Mouse (Mus musculus) hindbrain, embryonic 16.5 days (tissue): ENCODE results near the gene Nbeal1. TPM values are rescaled to one million over a fixed set of nuclear protein-coding genes. Genes with fewer than 3 reads are reported as not detected.
A peak's percentile ranks its signal among the peaks of the same experiment; 100 is the strongest.

ENCODE experiments used
- ATAC-seq: fragments of 200-750 bp; cut with Nextera tagmentation; 2 replicates; pipeline ENCODE4 v1.8.0; 2017; ENCODE audit warnings: moderate TSS enrichment, moderate library complexity
- H3K27ac ChIP-seq: fragments of 300-500 bp; sonication (generic); 2 replicates; pipeline ENCODE4 v1.5.1; 2014; ENCODE audit warnings: low read depth, mild to moderate bottlenecking, control low read depth, low read length, moderate library complexity
- H3K27me3 ChIP-seq: fragments of 300-500 bp; sonication (generic); replicated peaks from 2 replicates; pipeline ENCODE4 v1.6.1; 2014; ENCODE audit warnings: low read length; ENCODE audit not compliant: control insufficient read depth, insufficient read depth
- H3K36me3 ChIP-seq: fragments of 300-500 bp; sonication (generic); 2 replicates; pipeline ENCODE4 v1.6.1; 2014; ENCODE audit warnings: mild to moderate bottlenecking, low read length, moderate library complexity, mixed read lengths; ENCODE audit not compliant: control insufficient read depth, insufficient read depth
- H3K4me1 ChIP-seq: fragments of 300-500 bp; sonication (generic); 2 replicates; pipeline ENCODE4 v1.6.1; 2014; ENCODE audit warnings: low read depth, low read length; ENCODE audit not compliant: control insufficient read depth, insufficient read depth
- H3K4me2 ChIP-seq: fragments of 300-500 bp; sonication (generic); 2 replicates; pipeline ENCODE4 v1.6.1; 2014; ENCODE audit warnings: mild to moderate bottlenecking, low read length, control low read depth, moderate library complexity
- H3K4me3 ChIP-seq: fragments of 300-500 bp; sonication (generic); 2 replicates; pipeline ENCODE4 v1.5.1; 2014; ENCODE audit warnings: mild to moderate bottlenecking, low read length, control low read depth, moderate library complexity
- H3K9ac ChIP-seq: fragments of 300-500 bp; sonication (generic); 2 replicates; pipeline ENCODE4 v1.6.1; 2014; ENCODE audit warnings: low read depth, mild to moderate bottlenecking, control low read depth, low read length, moderate library complexity
- H3K9me3 ChIP-seq: fragments of 300-500 bp; sonication (generic); 2 replicates; pipeline ENCODE4 v1.6.1; 2014; ENCODE audit warnings: mild to moderate bottlenecking, low read length, moderate library complexity; ENCODE audit not compliant: control insufficient read depth
- WGBS: fragments of 180-500 bp; shearing (Covaris S2); extraction: QIAGEN DNeasy Blood & Tissue Kit; methylation state at CpG from one replicate; pipeline ENCODE4 v1.1.7; 2014; 5-methylcytosine and 5-hydroxymethylcytosine counted together
- polyA plus RNA-seq: library from polyadenylated mRNA; unstranded; fragments of >200 nt; fragmentation: Nextera tagmentation; extraction: Ambion mirVana; gene quantifications from 2 replicates; pipeline ENCODE4 v1.2.1, GENCODE M21; 2015

Nbeal1 gene
- polyA plus RNA-seq, 1 experiment from 2014 or later: 6.3 TPM

DNA sequence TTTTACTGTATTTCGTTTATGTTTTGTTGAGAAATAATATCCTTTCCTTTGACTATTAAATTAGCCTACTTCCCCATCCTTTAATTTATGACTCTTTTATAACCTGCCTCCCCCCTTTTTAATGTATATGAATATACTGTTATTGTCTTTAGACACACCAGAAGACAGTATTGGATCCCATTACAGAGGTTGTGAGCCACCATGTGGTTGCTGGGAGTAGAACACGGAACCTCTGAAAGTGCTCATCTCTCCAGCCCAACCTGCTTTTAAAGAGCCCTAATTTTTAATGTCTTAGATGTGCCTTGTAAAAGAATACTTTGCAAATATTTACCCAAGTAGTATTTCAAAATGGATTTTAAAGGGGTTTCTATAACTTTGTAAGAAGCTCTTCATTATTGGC is 92.1 kb downstream of the Nbeal1 start:
- H3K9ac ChIP-seq: no peak overlapping the region
- no peak overlapping the region for H3K4me3 ChIP-seq
- no peak overlapping the region for H3K27ac ChIP-seq
- H3K36me3 ChIP-seq: peaks cover 8% of the 10 kb centered on the region
- H3K9me3 ChIP-seq: no peaks in the 10 kb centered on the region
- H3K4me2 ChIP-seq: no peak overlapping the region
- WGBS: 82% methylated on average over 2 of the region's 2 CpGs
- H3K4me1 ChIP-seq: no peaks in the 10 kb centered on the region
- H3K27me3 ChIP-seq: no peaks in the 10 kb centered on the region
- no peak for ATAC-seq

DNA sequence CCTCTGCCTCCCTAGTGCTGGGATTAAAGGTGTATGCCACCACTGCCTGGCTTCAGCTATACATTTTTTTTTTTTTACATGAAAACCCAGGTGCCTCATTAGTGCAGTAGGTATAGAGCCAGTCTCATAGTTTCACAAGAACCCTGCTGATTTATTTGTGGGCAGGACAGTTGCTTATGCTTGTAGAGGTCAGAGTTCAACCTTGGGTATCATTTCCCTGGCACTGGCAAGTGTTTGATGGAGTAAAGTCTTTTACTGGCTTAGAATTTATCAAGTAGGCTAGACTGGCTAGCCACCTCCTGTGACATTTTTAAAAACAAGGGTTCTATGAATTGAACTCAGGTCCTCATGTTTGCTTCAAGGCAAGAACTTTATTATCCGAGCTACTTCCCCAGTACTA is 113.5 kb downstream of the Nbeal1 start:
- WGBS: 90% methylated on average over 1 of the region's 1 CpGs
- H3K36me3 ChIP-seq: peaks cover 14% of the 10 kb centered on the region
- no peaks in the 10 kb centered on the region for H3K27me3 ChIP-seq
- H3K9ac ChIP-seq: no peak overlapping the region
- no peak overlapping the region for H3K4me2 ChIP-seq
- no peaks in the 10 kb centered on the region for H3K9me3 ChIP-seq
- no peak for ATAC-seq
- no peak overlapping the region for H3K27ac ChIP-seq
- H3K4me3 ChIP-seq: no peak overlapping the region
- H3K4me1 ChIP-seq: no peaks in the 10 kb centered on the region

DNA sequence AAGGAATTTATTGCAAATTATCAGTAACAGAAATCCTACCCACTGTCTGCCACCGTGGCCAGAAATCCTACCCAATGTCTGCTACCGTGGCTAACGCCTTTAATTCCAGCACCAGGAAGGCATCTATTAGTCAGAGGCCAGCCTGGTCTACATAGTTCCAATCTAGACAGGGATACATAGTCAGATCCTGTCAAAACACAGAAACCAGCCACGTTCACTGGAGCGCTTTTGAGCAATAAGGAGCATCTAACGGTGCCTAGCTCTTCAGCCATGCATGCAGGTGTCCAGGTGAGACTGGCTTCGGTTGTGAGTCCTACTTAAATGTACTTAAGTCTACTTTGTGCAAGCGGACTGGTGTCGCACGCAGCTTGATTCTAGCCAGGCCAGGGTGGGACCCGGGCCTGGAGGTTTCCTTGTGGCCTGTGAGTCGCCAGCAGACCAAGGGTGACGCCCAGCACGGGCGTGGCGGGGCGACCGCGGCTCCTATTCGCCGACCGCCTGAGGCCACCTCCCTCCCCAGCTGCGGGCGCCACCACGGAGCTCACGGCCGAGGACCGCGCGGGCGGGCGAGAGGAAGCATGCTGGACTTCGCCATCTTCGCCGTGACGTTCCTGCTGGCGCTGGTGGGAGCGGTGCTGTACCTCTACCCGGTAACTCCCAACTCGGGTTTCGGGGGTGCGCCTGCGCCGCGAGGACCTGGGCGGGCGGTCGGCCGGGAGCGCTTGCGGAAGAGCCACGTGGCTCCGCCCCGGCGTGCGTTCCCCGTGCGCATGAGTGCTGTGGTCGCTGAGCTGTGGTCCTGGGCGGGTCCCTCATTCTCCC is 162.6 kb downstream of the Nbeal1 start, which contains the start of gene Cyp20a1:
Gene Cyp20a1 (plus strand): TSS at position 516 of the 822 bp plus-strand sequence.
- peaks cover 7% of the 10 kb centered on the region; the same call in 1 of the 2 replicates for H3K36me3 ChIP-seq
- peaks cover 8% of the 10 kb centered on the region for H3K4me1 ChIP-seq
- peak within 1 kb of the TSS; percentile 92 for H3K9ac ChIP-seq
- WGBS: 1% methylated on average over 60 of the region's 60 CpGs
- peak within 1 kb of the TSS; percentile 55 for H3K4me2 ChIP-seq
- H3K27ac ChIP-seq: peak within 1 kb of the TSS; percentile 95
- H3K9me3 ChIP-seq: no peaks in the 10 kb centered on the region
- H3K27me3 ChIP-seq: no peaks in the 10 kb centered on the region
- peak within 1 kb of the TSS; percentile 84 for H3K4me3 ChIP-seq
- peak; percentile 98 for ATAC-seq

DNA sequence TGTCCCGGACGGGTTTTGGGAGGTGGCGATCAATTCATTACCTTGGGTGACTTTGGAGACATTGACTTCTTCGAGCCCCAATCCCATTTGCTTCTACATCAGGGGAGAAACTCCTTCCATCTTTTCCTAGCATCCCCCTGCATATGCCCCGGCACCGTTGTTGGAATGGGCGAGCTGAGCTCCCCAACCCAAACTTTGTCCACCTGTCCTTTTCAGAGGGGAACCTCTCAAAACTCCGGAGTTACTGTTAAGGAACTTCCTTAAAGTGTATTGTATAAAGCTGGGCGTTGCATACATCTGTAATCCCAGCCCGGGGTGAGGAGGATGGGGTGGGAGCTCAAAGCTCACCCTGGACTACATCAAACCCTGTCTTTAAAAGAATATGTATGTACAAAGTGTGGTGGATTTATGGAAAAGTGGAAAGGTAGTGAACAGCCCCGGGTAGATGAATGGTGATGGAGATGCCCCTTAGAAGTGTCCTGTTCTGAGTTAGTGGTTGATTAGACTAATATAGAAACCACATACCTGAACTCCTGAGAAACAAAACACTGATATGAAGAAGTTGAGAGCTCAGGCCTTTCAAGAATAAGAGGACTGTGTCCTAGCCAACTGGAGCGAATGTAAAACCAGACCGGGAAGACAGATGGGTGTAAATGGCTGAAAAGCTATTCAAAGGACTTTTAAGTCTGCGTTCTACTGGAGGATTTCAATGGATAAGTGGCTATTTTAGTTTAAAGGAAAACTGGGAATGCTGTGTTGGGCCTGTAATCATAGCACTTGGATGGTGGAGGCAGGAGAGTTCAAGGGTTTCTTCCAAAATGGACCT is 163.4 kb downstream of the Nbeal1 start:
- peak overlapping the region; percentile 84 for H3K4me3 ChIP-seq
- H3K4me1 ChIP-seq: peaks cover 8% of the 10 kb centered on the region
- peak; percentile 18 for ATAC-seq
- H3K27ac ChIP-seq: peak overlapping the region; percentile 95
- no peaks in the 10 kb centered on the region for H3K9me3 ChIP-seq
- H3K9ac ChIP-seq: peak overlapping the region; percentile 92
- 10% methylated on average over 14 of the region's 14 CpGs for WGBS
- peak overlapping the region; percentile 55 for H3K4me2 ChIP-seq
- H3K36me3 ChIP-seq: peaks cover 4% of the 10 kb centered on the region; the same call in 1 of the 2 replicates
- no peaks in the 10 kb centered on the region for H3K27me3 ChIP-seq

DNA sequence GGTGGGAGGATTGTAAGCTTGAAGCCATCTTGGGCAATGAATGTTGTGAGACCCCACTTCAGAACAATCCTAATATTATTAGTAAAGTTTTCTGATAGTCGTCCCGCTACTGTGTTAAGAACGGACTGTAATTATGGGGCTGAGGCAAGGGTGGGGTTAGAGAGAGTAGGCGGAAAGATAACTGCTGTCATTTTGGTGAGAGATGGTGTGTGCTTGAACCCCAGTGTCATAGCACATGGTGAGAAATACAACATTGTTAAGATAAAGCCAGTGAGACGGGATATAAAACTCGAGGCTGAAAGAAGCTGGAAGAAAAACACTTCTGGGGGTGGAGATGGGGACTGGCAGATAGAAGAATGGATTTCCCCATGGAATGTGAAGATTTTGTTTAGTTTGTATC is 164.3 kb downstream of the Nbeal1 start:
- WGBS: 88% methylated on average over 6 of the region's 6 CpGs
- ATAC-seq: no peak
- peaks cover 8% of the 10 kb centered on the region for H3K4me1 ChIP-seq
- no peaks in the 10 kb centered on the region for H3K36me3 ChIP-seq
- no peaks in the 10 kb centered on the region for H3K27me3 ChIP-seq
- H3K4me3 ChIP-seq: no peak overlapping the region
- no peak overlapping the region for H3K9ac ChIP-seq
- no peak overlapping the region for H3K4me2 ChIP-seq
- H3K9me3 ChIP-seq: no peaks in the 10 kb centered on the region
- no peak overlapping the region for H3K27ac ChIP-seq

DNA sequence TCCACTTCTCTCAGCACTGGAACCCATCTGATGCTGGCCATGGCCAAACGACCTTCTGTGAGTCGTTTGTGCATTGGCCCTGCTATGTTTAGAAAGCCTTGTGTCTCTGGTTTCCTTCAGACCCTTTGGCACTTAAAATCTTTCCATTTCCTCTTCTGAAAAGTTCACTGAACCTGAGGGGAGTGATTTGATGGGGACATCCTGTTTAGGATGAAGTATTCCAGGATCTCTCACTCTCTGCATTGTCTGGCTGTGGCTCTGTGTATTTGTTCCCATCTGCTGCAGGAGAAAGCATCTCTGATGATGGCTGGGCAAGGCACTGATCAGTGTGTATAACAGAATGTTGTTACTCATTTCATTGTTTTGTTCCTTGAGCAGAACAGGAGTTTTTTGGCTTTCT is 165.3 kb downstream of the Nbeal1 start:
- peaks cover 8% of the 10 kb centered on the region for H3K4me1 ChIP-seq
- no peaks in the 10 kb centered on the region for H3K27me3 ChIP-seq
- WGBS: 86% methylated on average over 2 of the region's 2 CpGs
- no peak overlapping the region for H3K4me3 ChIP-seq
- ATAC-seq: no peak
- no peaks in the 10 kb centered on the region for H3K9me3 ChIP-seq
- no peaks in the 10 kb centered on the region for H3K36me3 ChIP-seq
- H3K27ac ChIP-seq: no peak overlapping the region
- H3K9ac ChIP-seq: no peak overlapping the region
- no peak overlapping the region for H3K4me2 ChIP-seq

DNA sequence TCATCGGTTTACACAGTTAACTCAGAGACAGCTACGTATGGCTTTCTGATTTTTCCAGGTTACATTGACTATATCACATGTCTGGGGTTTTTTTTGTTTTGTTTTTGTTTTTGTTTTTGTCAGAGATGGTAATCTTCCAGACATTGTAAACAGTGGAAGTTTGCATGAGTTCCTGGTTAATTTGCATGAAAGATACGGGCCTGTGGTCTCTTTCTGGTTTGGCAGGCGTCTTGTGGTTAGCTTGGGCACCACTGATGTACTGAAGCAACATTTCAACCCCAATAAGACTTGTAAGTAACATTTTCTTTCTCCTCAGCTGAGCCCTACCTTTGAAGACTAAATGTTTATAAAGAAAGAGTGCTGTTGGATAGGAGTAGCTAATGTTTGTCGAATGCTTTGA is 172.4 kb downstream of the Nbeal1 start:
- WGBS: 91% methylated on average over 5 of the region's 5 CpGs
- no peak for ATAC-seq
- H3K4me3 ChIP-seq: no peak overlapping the region
- H3K27me3 ChIP-seq: no peaks in the 10 kb centered on the region
- no peaks in the 10 kb centered on the region for H3K4me1 ChIP-seq
- no peaks in the 10 kb centered on the region for H3K9me3 ChIP-seq
- H3K4me2 ChIP-seq: no peak overlapping the region
- no peak overlapping the region for H3K9ac ChIP-seq
- H3K27ac ChIP-seq: no peak overlapping the region
- H3K36me3 ChIP-seq: no peaks in the 10 kb centered on the region; the same call in 1 of the 2 replicates

DNA sequence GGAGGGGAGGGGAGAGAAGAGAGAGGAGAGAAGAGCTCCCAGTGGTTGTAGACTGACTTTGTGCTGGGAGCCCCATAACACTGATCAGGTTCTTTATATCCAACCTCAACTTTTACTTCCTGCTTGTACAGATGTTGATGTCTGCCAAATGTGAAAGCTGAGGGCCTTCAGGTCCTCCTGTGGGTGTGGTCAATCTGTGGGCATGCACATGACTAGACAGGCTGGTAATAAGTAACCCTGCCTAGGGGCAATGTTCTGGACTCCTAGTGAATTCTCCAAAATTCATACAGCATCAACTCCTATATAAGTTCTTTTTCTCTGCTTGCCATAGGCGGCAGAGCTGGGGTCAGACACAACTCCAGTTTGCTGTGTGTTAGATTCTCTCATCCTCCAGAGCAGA is 181.2 kb downstream of the Nbeal1 start:
- Histone ChIP-seq H3K4me1 (no peaks in the 10 kb centered on the region), H3K4me3 (no peak overlapping the region), H3K9ac (no peak overlapping the region), H3K27ac (no peak overlapping the region), H3K4me2 (no peak overlapping the region), H3K27me3 (no peaks in the 10 kb centered on the region), H3K36me3 (no peaks in the 10 kb centered on the region), H3K9me3 (no peaks in the 10 kb centered on the region)
- ATAC-seq: no peak
- WGBS: 95% methylated on average over 1 of the region's 1 CpGs

DNA sequence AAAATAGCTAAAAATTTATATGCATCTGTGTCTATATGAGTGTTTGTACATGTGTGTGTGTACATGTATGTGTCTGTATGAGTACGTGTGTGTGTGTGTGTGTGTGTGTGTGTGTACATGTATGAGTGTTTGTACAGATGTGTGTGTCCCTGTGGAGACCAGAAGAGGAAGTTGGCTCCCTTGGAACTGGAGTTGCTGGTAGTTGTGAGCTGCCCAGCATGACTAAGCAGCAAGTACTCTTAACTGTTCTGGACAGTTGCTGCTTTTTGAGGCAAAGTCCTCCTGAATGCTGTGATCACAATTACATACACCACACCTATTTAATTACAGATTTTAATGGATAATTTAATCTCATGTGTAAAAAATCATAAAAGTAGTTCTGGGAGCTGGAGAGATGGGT is 196.2 kb downstream of the Nbeal1 start:
- H3K4me3 ChIP-seq: no peak overlapping the region
- H3K36me3 ChIP-seq: peaks cover 3% of the 10 kb centered on the region
- WGBS: 94% methylated on average over 1 of the region's 1 CpGs
- no peaks in the 10 kb centered on the region for H3K4me1 ChIP-seq
- no peak overlapping the region for H3K9ac ChIP-seq
- no peaks in the 10 kb centered on the region for H3K9me3 ChIP-seq
- no peaks in the 10 kb centered on the region for H3K27me3 ChIP-seq
- H3K27ac ChIP-seq: no peak overlapping the region
- no peak overlapping the region for H3K4me2 ChIP-seq
- ATAC-seq: no peak
